Mouse (Mus musculus) layer of hippocampus, postnatal 14 days (tissue): ENCODE measurements at regions not wholly inside any gene's neighbourhood (a gene's known extent, or its start where the extent isn't known, plus 50 kb on each side); places are given as distances from the start of the nearest gene placed in this dataset.

Source experiments
- DNase-seq, 2 experiments: peaks; one replicate each; pipeline ENCODE4 v3.0.0; 2021 to 2022; ENCODE audit warnings: low spot score in 2 of 2, mixed read lengths in 1 of 2

DNA sequence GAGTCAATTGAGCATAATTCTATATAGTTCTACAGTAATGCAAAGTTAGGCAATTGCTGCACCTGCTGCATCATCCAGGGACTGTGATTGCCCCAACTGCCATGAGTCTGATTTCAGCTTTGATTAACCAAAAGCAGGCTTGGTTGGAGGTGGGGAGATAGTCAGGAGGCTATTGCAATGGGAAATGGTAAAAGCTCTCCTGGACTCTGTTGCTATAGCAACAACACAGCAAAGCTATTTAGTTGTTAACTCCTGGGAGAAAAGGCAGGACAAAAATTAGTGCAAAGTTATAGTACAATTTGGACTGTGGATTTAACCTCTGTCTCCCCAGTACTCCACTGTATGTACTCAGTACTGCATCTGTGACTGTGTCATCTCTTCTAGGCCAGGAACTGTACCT is 51.7 kb upstream of the Rasgrf1 start:
- no peak for DNase-seq

GRCm38 (mm10) chr9:89850491-89851282 is 59.0 kb upstream of the Rasgrf1 start:
- peak; percentile 66 to 88 for DNase-seq

- peak in 1 of 2 experiments; percentile 73 for DNase-seq
Observed at GRCm38 (mm10) chr9:89849947-89850346, 59.8 kb upstream of the Rasgrf1 start.

- DNase-seq, result no peak
Observed at GRCm38 (mm10) chr9:89848571-89848970, 61.1 kb upstream of the Rasgrf1 start.

GRCm38 (mm10) chr9:89846973-89847372 is 62.7 kb upstream of the Rasgrf1 start:
- DNase-seq, result no peak

- DNase-seq, result no peak
Observed at GRCm38 (mm10) chr9:89842776-89843089, 67.0 kb upstream of the Rasgrf1 start.

- DNase-seq, result peak; percentile 39 to 43
Observed at GRCm38 (mm10) chr9:89841866-89842775, 67.6 kb upstream of the Rasgrf1 start.

GRCm38 (mm10) chr9:89841371-89841770 is 68.3 kb upstream of the Rasgrf1 start:
- DNase-seq, result no peak

DNA sequence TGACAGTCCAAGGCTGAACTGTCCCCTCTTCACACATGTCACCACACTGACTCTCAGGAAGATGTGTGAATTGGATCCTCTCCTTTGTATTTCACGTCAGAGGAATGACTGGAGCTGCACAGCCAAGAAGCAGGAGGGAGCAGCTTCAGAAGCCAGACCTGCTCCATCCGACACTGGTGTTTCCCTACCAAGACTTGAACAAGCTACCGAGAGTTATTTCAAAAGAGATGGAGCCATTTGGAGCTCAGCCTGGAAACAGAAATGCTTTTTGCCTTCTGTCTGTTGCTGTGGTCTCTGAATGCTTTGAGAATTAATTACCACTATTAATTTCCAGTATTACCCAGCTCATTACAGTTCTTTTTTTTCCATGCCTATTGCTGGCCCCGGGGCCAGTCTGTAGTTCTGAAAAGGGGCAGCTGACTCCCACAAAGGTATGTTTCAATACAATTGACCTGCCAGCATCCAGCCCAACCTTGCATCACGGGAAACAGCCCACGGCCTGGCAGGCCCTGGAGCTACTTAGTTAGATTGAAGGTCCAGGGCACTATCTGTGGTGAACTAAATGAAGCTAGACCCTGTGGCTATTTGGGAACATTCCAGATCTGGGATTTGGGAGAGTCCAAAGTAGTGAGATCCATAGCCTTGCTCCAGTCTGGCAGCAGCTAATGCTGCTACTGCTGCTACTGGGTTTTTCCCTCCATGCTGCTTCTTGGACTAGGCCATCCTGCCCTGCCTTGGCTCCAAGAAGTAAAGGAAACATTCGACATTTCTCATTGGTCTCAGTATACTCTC is 73.1 kb upstream of the Rasgrf1 start:
- DNase-seq, result peak in 1 of 2 experiments; percentile 52

DNA sequence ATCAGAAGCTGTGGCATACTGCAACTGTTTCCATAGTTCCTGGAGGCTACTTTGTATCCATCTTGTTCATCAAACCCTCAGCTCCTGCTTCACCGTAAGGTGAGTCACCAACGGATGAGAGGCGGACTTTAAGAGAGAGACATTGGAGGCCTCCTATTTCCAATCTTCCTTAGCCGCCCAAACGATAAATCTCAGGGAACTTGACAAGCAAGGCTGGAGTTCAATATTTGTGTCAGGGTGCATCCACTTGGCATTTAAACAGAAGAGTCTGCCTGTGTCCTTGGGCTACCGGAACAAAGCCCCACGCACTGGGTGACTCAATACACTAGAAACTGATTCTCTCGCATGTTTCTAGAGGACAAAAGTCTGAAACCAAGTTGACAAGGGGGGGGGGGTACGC is 76.1 kb upstream of the Rasgrf1 start:
- no peak for DNase-seq

DNA sequence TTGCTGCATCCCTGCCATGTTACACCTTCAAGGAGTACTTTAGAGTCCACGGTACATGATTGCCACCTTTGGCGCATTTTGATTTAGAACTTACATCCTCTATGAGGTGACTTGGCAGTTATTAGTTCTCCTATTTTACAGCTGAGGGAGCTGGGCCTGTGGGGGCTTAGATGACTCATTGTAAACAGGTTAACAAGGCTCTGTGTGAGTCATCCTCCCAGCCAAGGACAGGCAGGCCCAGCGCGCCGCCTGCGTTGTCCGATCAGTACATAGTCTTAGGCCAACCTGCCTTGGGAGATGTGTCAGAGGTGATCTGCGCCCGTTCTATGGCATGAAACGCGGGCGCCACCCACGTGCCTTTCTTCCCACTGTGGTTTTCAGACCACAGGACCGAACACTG is 77.9 kb upstream of the Rasgrf1 start:
- no peak for DNase-seq

GRCm38 (mm10) chr9:89828156-89828555 is 81.6 kb upstream of the Rasgrf1 start:
- no peak for DNase-seq

DNA sequence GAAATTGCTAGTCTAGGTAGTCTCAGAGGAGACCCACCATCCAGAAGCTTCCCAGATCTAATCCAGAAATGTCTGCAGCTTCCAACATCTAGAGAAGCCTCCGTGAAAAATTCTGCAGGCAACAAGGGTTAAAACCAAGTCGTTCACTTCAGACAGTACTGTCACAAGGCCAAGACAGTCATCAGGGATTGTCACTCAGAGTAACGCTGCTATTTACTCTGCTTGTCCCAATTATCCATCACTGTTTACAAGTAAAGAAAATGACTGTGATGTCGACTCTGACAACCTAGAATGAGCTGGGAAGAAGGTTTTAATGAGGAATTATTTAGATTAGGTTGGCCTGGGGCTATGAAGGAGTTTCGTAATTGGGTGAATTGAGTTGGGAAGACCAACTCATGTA is 82.1 kb upstream of the Rasgrf1 start:
- no peak for DNase-seq

- peak; percentile 93 to 94 for DNase-seq
Observed at GRCm38 (mm10) chr9:89826712-89827548, 82.8 kb upstream of the Rasgrf1 start.

GRCm38 (mm10) chr9:89821853-89822243 is 83.6 kb upstream of the Ankrd34c start:
- no peak for DNase-seq

DNA sequence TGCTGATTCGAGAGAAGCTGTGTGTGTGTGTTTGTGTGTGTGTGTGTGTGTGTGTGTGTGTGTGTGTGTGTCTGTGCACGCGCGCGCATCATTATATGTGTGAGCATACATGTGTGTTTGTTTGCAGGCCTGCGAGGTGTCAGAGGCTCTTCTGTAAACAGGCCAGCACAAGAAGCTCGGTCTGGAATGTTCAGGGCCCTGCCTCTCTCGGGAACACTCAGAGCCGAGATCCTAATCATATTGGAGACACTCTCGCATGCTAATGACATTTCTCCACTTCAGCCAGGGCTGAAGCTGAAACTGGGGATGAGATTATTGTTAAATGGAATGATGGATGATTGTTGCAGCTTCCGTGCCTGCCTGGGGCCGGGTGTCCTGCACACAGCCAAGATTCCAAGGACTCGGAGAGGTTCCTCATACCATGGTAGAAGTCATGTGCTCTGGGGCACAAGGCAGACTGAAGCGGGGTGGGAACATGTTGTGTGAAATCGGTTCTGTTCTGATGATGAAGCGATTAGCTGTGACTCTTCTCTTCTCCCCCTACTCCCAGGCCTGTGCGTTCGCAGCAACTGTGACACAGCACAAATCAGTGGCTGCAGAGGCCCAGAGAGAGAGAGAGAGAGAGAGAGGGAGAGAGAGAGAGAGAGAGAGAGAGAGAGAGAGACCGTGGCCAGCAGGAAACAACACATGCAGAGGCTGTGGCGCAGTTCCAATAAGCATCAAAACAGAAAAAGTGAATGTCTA is 83.0 kb upstream of the Ankrd34c start:
- peak in 1 of 2 experiments; percentile 41 for DNase-seq

DNA sequence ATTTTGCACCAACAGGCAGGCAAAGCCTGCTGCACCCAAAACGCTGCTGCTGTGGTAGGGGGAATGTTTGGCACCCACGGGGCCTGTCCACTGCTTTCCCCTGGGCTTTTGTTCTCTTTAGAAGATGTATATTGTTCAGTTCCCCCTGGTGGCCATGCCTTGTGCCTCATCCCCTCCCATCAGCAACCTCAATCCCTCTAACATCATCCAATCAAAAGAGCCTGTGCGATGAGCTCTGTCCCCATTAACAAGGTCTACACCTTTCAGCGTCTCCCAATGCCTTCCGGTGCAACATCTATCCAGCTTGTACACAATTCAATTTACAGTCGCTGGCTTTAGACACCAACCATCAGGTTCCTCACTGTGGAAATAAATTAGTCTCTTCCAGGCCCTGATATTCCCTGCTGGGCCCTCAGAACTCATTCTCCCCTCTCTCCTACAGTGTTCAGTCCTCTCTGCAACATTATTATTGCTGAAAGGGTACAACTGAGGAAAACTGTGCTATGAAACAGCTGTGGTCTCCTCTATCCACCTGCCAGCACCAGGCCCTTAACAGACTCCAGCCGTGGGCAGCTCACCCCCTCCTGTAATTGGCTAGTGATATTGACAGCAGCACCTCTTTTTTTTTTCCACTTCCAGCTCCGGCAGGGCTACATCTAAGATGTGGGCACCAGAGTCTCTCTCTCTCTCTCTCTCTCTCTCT is 75.5 kb upstream of the Ankrd34c start:
- no peak for DNase-seq

DNA sequence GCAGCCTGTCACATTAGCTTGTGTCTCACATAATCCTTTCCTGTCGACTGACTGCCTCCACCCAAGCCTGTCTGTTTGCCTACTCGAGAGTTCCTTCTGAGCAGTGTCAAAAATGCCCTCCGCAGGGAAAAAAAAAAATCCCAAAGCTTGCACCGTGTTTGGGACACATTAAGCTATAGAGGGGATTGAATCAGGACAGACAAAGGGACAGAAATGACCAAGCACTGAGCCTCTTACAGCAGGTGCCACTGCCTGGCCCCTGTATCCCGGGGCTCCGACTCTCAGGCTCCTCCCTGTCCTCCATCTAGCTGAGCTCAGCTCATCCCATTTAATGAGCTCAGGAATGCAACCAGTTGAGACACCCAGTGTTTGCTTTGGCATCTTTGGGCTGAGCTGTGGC is 69.1 kb upstream of the Ankrd34c start:
- no peak for DNase-seq

DNA sequence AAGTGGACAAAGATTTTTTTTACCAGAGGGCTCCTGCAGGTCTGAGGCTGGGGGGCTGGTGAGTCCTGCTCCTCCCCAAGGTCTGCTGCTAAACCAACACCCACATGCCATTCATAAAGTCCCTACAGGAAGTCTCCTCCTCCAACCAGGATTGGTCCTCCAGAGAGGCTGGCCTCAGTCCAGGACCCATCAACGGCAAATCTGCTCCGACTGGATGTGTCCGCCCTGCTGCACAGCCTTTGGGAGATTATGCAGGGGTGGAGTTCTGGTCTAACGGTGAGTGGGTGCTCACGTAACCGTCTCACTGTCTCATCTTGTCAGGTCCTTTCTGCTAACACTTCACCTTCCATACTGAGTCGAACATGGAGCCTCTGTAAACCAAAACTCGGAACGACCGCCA is 64.4 kb upstream of the Ankrd34c start:
- no peak for DNase-seq
